Mouse (Mus musculus) kidney, postnatal 4 days (tissue): ENCODE measurements around the gene Dand5.

Source experiments
- DNase-seq, 2 experiments: peaks; one replicate each; pipeline ENCODE4 v3.0.0; 2021; ENCODE audit warnings: mixed read lengths in 2 of 2

The Dand5 gene

DNA sequence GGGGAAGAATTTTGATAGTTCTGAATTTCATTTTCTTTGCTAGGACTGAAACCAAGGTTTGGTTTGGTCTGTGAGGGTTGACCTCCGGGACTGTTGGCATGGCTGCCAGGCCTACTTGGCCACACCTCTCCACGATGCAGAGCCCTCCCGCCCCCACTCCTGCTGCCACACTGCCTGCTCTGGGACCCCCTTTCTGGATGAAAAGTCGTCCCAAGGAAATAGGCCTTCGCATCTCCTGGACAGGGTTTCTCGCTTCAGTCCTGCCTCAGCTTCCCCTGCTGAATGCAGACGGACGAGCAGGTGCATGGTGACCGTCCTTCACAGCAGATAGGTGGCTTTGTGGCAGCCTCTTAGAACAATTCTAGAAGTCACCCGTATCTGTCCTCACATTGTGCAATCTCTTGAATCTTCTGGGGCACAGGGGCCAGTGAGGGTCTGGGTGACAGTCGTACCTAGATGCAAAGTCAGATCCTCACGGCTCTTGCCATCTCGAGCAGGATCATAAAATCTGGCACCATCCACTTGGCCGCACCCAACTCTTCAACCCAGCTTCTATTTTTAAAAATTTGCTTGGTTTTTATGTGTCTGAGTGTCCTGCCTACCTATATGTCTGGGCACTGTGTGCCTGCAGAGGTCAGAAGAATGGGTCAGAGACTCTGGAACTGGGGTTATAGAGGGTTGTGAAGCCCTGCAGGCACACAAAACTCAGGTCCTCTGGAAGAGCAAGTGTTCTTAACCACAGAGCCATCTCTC, 54.1 kb downstream of the Dand5 start:
- DNase-seq = no peak

DNA sequence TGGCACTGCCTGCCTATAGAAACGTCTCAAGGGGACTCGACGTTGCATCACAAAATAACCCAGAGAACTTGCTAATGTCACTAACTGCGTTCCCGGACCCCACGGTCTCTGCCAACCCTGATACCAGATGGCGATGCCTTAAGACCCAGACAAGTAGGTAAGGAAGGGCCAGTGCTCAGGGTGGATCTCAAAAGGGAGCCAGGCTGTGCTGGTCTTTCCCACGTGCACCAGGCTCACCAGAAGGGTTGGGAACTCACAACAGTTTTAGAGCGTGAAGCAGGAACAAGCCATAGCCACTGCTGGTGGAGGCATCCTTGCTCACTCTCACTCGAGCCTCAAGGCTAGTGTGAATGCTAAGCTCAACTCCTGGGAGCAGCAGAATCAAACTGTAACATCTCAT, 55.4 kb downstream of the Dand5 start:
- no peak for DNase-seq

GRCm38 (mm10) chr8:84766422-84766821, 56.2 kb downstream of the Dand5 start:
- DNase-seq = no peak

GRCm38 (mm10) chr8:84765629-84766028, 57.0 kb downstream of the Dand5 start:
- no peak for DNase-seq
